Mouse (Mus musculus) urinary bladder, adult 18-20 months (tissue): ENCODE results near the gene Rsph1.

Experiments used
- DNase-seq, 2 experiments: peaks; one replicate each; pipeline ENCODE4 v3.0.0; 2022; ENCODE audit warnings: low spot score in 2 of 2, mixed read lengths in 2 of 2

Rsph1 gene

GRCm38 (mm10) chr17:31207771-31208334 lies 69.3 kb downstream of the Rsph1 start, which contains the start of gene Ubash3a:
Gene Ubash3a (plus strand): TSS chr17:31207873.
- no peak for DNase-seq
